Mouse (Mus musculus) thymus, postnatal 4 days (tissue): ENCODE data around the gene Atf3.
A peak's percentile ranks its signal among the peaks of the same experiment; 100 is the strongest.

Experiments
- DNase-seq: peaks from one replicate; pipeline ENCODE4 v3.0.0; 2021

The Atf3 gene

DNA sequence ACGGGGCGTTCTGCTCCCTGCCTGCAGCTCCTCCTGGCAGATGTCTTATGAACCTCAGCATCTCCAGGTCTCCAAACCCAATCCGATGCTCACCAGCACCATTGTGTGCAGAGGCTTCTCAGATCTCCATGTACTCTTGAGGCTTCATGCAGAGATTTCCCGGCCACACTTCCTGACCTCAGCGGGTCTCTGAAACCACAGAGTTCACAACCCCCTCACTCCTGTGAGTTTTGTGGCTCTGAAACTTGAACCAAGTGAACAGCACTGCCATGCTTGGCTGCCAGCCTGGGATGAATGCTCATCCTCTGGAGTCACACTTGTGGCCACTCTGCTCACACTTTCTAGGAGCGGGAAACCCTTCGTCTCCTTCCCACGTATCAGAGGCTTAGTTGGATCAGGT lies 76.9 kb downstream of the Atf3 start:
- no peak for DNase-seq

DNA sequence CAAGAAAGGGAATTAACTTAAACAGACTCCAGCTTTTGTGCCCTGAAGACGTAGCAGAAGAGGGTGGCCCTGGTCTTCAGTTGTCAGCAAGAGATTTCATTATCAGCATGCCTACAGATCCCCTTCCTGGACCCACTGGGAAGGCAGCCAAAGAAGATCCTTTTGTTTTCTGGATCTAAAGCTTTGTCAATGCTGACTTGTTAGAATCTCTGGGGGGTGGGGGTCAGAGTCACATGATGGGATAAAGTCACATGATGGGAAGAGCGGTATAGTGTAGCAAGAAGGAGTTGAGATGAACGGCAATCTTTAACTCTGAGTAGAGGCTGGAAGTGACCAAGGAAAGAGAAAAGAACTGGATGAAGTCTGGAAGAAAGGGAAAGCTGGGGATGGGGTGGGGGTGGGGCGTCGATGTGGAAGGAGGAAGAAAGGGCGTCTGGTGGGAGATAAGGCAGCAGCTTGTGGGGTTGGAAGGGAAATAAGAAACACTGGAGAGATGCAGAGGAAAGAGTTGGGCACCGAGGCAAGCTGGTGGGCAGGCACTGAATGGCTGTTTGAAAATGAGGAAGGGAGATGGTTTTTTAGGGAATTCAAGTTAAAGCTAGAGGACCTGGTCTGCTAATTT lies 78.9 kb downstream of the Atf3 start:
- DNase-seq: no peak

DNA sequence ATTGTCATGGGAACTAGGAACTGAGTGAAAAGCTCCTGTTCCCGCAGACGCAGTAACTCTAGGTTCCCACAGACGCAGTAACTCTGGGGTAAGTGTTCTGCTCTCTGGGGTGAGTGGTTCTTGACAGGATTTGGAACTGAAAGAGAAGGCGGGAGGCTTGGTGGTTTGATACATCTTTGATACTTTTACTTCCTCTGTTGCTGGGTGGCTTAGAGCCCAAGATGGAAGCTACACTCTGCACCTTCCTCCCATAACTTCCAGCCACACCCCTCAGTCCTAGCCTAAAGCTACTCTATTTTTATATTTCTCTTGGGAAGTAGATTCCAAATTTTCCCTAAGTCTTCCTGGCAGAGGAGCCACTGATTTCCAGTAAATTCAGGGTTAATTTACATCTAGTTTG lies 79.4 kb downstream of the Atf3 start:
- no peak for DNase-seq

DNA sequence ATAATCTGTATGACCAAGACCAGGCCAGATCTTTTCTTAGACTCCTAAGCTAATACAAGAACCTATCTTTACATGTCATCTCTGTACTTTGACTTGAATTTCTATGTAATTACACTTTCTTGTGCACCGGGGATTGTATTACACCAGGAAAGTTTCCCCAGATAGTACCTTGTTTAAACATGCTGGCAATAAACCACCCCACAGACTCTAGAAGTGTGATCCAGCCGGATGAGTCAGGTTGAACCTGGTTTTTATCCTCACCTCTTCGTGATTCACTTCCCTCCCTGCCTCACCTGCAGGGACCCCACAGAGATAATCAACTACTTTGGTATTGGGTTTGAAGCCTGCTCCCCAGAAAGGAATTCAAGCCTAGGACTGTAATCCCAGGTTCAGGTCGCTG lies 82.4 kb downstream of the Atf3 start:
- no peak for DNase-seq

DNA sequence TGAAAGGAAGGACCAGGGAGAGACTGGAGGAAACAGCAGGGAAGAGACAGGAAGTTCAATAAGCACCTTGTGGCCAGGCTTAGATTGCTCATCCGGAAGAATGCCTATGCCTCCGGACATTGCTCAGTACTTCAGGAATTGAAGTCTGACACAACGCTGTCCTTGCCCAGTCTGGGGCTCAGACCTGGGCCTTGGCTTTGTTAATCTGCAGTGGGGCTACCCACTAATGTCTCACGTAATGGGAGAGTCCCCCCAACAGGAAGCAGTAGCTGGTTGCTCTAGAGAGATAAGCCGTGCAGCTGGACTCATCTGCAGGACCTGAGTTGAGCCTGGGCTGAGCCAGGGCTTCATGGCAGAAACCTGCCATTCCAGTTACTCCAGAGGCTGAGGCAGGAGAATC lies 84.9 kb downstream of the Atf3 start:
- DNase-seq: no peak

DNA sequence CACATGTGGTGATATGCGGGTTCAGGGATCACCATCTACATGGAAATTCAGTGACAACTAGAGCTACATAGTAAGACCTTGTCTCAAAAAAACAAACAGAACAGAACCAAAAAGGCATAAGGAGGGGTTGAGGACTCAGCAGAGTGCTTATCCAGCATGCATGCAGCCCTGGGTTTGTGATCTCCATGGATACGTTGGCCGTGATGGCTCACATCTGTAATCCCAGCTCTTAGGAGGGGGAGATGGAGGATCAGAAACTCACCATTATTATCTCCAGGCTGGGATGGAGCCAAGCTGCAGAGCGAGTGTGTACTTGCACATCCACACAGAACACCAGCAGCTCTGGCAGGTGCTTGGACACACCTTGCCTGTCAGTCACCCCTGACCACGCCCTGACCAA lies 85.6 kb downstream of the Atf3 start:
- no peak for DNase-seq

DNA sequence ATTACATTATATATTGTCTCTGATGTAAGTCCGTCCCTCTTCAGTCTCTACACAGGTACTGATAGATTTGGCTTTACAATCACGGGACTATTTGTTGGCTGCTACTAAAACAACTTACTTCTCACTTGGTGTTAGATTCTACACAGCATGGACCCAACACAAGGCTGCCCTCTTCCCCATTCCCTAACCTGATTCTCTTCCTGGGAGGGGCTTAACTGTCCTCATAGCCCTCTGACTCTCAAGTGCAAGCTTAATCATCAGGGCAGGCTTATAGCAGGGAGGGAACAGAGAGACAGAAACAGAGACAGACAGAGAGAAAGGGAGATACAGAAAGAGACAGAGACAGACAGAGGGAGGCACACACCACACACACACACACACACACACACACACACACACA lies 86.1 kb downstream of the Atf3 start:
- DNase-seq: no peak

DNA sequence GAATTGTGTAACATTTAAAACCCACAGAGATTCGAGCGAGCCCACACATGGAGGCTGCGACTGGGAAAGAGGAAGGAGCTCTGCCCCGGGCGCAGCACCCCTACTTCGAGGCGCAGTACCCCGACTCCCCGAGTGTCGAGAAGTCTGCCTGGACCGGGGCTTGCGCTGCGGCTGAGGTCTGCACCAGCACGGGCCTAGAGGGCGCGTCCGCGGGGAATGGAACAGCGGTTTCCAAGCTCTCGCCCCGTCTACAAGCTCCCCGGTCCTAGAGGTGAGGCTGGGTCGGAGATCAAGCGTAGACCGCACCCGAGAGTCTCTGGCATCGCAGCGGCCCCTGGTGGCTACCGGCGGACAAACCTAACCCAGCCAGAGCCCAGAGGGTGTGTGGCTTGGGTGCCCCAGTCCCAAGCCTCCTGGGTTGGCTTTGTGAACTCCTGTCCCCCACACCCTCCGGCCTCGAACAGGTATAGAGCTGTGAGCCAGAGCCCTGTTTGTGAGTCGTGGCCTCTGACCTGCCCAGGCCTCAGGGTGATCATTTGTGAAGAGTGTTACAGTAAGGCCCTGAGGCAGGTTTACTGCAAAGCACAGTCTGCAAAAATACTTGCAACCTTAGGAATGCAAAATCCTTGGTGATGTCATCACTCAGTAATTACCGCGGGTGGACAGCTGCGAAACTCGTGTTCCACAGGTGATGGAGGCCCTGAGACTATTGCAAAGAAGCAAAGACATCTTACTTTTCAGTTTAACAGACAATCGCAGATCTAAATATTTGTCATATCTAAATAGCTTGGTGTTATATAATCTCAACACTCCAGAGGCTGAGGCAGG lies 91.8 kb downstream of the Atf3 start:
- peak; percentile 87 for DNase-seq

DNA sequence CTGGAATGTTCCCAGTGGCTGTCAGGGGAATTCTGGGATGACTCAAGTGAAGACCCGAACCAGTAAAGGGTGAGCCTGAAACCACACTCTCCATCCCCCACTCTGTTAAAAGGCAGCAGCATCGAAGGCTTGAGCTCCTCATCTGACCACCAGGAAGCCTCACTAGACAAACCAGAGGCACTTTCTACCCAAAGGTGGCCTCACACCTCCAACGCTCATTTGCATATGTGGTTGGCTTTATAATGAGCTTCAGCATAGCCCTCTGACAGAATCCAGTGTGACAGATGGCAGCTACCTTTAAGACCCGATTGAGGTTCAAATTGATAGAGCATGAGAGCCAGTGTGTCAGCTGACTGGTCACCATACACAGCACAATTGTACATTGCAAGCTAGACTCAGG lies 93.6 kb downstream of the Atf3 start:
- no peak for DNase-seq

DNA sequence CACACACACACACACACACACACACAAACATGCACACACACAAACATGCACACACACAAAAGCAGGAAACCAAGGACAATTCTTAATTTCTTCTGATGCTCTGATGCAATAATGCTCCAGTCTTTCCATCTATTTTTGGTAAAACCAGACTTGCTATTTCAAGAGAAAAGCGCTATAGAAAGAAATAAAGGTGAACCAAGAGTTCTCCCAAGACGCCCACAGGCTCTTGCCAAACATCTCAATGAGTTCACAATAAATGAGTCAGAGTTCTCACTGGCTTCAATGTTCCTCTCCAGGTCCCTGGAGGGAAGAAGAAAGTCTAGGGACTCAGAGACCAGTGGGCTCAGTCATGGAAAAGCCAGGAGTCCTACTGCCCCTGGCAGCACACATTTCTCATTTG lies 94.1 kb downstream of the Atf3 start:
- no peak for DNase-seq

DNA sequence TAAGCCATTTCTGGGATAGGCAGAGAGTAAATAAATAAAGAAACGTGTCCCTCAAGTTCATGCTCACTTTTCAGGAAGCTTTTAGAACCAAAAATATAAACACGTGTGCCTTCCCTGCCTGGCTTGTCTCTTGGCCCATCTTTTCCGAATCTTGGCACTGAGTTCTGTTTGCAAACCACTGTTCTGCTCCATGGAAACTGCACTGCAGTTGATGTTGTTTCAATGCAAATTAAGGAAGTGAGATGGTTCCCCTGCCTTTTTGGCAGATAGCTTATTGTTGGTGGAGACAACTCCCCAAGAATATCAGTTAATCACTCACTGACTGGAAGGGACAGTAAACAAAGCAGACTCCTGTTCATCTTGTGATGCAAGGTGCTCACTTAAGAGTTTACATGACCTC lies 95.1 kb downstream of the Atf3 start:
- no peak for DNase-seq
